Mouse (Mus musculus): ENCODE data around the gene Cfap43.

The Cfap43 gene

DNA sequence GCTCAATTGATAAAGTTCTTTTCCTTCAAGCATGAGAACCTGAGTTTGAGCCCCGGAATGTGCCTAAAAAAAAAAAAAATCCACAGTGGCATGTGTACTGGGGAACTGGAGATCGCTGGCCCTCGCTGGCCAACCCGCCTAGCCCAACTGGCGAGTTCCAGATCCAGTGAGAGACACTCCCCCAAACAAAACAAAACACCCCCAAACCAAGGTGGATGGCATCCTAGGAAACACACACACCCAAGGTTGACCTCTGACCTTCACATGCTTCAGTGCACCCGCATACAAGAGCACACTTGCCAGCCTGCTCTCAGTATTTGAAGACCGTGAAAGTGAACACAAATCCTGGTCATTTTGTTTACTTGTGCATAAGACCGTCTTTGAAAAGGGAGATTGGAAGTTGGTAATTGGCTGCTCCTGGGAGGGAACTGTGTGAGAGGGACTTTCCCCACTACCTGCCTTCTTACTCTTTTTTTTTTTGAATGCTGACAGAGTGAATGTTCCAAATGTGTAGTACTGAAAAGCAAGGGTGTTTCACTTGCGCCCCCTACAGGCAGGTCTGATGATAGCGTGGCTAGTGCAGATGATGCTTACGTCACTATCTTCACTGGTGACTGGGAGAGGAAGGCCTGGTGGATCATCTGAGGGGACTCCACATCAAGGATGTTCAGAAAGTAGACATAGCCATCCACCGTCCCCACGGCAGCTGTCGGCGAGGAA, 123.9 kb downstream of the Cfap43 start:
- DNase-seq (ENCODE audit: low spot score), result peak; percentile 51

- no peak for DNase-seq (ENCODE audit: low spot score)
These were observed 124.8 kb downstream of the Cfap43 start for GRCm38 (mm10) chr19:47794331-47794730.

GRCm38 (mm10) chr19:47790316-47791020, 128.6 kb downstream of the Cfap43 start:
- no peak for DNase-seq (ENCODE audit: low spot score)

- DNase-seq (ENCODE audit: low spot score), result no peak
These were observed 135.2 kb downstream of the Cfap43 start for GRCm38 (mm10) chr19:47783898-47784297.

DNA sequence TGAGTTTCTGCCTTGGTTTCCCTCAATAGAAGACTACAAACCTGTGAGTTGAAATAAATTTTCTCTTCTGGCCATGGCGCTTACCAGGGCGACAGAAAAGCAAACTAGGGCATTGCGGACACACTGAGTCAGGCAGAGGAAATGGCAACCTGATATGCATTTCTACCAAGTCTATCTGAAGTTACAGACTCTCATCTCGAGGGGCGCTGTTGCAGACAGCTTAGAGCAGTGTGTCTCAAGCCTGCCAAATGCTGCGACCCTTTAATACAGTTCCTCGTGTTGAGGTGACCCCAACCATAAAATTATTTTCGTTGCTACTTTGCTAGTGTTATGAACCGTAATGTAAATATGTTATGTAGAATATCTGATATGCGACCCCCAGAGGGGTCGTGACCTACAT, 138.1 kb downstream of the Cfap43 start:
- no peak for DNase-seq (ENCODE audit: low spot score)

- DNase-seq (ENCODE audit: low spot score), result no peak
These were observed 138.9 kb downstream of the Cfap43 start for GRCm38 (mm10) chr19:47780145-47780544.

DNA sequence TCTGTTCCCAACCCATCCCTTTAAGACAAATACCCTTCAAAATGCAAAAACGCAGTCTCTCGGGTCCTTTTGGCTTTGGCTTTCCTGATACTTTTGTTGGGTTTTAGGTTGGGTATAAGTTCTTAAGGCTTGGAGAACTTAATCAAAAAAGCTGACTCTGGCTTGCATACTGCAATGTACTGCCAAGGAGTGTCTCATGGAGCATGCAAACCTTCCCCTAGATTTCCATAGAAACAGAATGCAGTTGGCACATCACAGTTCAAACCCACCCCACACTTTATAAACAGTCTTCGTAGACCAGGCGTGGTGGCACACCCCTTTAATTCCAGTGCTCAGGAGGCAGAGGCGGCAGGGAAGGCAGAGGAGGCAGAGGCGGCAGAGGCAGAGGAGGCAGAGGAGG, 141.2 kb downstream of the Cfap43 start:
- no peak for DNase-seq (ENCODE audit: low spot score)

- DNase-seq (ENCODE audit: low spot score), result peak; percentile 4
These were observed 163.5 kb downstream of the Cfap43 start for GRCm38 (mm10) chr19:47755625-47756024.

- DNase-seq (ENCODE audit: low spot score), result no peak
These were observed 164.2 kb downstream of the Cfap43 start for GRCm38 (mm10) chr19:47754931-47755330.

DNA sequence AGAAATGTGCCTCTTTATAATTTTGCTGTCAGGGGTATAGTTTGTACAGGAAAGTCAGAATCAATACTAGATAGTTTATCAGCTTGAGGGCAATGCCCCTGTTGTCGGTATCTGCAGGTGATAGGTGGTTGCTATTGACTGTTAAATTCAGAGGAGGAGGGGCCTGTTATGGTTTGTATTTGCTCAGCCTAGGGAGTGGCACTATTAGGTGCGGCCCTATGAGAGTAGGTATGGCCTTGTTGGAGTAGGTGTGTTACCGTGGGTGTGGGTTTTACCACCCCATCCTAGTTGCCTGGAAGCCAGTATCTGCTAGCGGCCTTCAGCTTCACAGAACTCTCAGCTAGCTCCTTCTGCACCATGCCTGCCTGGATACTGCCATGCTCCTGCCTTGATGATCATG, 165.2 kb downstream of the Cfap43 start:
- DNase-seq (ENCODE audit: low spot score), result no peak

DNA sequence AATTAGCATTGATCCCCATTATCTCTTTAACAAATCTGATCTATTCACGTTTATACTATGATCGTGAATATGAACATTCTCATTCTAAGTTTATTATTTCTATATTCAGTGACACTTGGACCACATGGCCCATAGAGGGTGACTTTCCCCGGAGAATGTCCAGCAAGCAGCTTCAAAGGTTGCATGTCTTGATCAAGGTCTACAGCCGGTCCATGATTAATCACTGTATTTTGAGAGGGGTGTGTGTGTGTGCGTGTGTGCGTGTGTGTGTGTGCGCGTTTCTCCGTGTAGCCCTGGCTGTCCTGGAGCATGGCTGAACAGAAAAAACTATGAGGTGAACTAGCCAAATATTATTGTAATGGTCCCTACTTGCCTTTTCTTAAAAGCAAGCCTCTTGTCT, 166.6 kb downstream of the Cfap43 start:
- no peak for DNase-seq (ENCODE audit: low spot score)

DNA sequence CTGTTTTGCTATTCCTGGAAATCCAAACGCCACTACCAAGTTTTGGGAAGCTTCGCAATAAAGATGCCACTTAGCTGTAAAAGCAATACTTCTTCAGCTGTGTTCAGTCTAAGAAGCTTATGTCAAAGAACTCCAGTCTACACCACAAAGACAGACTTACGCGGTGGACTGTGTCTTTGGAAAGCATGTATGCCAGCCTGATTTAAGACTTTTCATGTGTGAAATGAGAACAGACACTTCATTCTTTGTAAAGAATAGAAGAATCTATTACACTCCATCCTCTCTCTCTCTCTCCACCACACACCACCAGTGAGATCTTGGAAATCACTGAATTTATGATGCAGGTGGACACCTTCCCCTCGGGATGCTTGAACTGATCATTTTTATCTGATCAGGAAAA, 168.7 kb downstream of the Cfap43 start:
- no peak for DNase-seq (ENCODE audit: low spot score)

GRCm38 (mm10) chr19:47748950-47749349, 170.1 kb downstream of the Cfap43 start:
- DNase-seq (ENCODE audit: low spot score), result no peak

GRCm38 (mm10) chr19:47747072-47747471, 172.0 kb downstream of the Cfap43 start:
- no peak for DNase-seq (ENCODE audit: low spot score)

DNA sequence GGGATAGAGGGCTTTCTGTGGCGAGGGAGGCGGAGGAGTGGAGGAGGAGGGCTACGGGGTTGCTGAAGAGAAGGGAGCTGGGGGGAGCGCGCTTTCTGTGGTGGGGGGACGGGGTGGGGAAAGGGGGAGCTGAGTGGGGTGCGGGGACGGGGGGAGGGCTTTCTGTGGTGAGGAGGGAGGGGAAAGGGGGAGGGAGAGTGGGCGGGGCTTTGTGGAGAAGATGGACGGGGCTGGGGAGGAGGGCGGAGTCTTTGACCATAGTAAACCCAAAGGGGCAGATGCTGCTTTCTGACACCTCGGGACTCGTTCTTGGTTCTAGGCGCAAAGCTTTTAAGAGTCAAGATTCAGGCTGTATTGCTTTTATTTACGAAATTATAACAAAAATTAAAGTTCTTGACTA, 187.2 kb downstream of the Cfap43 start:
- DNase-seq (ENCODE audit: low spot score), result peak; percentile 34

DNA sequence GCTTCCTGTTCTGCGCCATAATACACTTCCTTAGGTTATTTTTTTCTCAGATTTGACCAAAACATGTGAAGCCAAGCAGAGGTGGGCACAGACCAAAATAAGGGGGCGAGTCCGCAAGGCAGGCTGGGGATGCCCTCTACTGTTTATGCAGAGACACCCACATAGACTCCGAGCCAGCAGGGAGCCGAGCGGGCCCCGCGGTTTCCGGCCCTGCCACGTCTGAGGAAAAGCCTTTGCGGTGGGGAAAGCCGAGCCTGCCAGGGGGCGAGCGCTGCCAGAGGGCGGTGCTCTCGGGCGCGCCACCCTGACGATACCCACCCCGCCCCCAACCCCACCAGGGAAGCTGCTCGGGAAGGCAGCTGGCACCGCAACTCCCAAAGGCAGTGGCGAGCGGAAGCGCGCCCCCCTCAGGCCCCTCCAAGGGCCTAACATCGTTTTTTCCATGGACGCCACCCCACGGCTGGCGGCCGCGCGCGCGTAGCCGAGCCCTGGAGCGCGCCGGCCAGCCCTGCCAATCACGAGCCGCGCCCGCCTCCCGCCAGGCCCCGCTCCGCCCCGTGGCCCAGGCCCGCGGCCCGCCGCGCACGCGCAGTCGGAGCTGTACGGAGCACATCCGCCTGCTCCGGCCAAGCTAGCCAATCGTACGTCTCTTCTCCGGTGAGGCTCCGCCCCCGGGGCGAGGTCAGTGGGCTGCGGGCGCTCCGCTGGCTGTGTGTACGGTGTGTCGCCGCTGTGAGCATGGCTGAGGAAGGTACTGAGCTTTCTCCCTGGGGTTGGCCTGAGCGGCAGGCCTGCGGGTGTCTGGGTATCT, 187.8 kb downstream of the Cfap43 start, which contains the start of gene Sfr1:
Gene Sfr1, plus strand, starts transcription at position 612 of the 811 bp plus-strand sequence.
- DNase-seq (ENCODE audit: low spot score), result peak; percentile 99

DNA sequence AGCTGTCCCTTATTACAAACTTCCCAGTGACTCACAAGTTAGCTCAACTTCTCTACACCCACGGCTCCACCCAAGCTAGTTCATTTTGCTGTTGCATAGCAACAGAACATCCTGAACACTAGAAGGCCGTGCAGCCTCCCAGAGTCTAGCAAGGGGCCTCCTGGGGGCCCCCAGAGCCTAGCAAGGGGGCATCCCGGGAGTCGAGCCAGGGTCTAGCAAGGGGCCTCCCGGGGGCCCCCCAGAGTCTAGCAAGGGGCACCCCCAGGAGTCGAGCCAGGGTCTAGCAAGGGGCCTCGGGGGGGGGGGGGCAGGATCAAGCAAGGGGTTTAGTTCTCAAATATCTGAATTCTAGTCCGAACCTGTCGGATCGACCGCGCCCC, 188.4 kb downstream of the Cfap43 start:
- DNase-seq (ENCODE audit: low spot score), result peak; percentile 53

- DNase-seq (ENCODE audit: low spot score), result no peak
These were observed 193.4 kb downstream of the Cfap43 start for GRCm38 (mm10) chr19:47725643-47726140.

DNA sequence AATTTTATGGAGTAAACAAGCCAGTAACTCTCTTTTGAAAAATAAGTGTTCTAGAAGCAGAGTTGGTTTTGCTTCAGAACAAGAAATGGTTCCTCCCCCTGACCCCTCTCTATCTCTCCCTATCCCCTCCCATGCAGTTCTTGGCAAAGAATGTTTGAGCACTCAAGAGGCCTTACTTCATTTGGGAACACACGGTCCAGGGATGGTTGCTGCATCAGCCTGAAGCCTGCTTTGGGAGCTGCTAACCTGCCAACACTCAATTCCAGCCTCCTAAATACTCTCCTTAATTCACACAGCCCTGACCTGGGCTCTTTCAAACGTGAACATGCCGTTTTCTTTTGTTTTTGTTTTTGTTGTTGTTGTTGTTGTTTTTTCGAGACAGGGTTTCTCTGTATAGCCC, 194.2 kb downstream of the Cfap43 start:
- DNase-seq (ENCODE audit: low spot score), result no peak

DNA sequence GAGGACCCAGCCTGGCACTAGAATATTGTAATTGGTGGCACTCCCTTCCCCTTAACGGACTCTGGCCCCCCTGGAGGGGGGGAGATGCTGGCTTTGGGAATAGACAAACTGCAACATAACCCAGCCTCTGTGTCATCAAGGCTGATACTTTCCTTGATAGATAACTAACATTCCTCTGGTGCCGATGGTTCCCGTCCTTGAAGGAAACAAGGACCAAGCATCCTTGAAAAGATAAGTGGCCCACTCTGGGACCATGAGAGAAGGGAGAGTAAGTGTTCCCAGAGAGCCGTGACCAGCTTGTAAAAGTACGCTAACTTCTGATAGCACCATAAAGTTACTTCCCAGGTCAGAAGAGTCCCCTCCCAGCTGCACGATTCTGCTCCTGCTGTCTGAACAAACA, 196.6 kb downstream of the Cfap43 start:
- DNase-seq (ENCODE audit: low spot score), result no peak

- no peak for DNase-seq (ENCODE audit: low spot score)
These were observed 199.9 kb downstream of the Cfap43 start for GRCm38 (mm10) chr19:47719147-47719546.

DNA sequence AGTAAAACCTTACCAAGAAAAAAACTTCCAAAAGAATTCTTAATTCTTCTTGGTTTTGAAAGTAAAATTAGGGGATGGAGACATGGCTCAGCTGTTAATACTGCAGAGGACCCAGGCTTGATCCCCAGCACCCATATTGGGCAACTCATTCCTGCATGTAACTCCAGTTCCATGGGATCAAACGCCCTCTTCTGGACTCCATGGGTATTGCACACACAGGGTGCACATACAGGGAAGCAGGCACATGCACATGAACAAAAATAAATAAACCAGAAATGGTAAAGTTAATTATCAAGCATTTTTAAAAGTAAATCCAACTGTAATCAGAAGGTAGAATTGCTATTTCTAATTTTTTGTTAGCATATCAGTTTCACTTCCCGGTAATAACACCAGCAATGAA, 202.9 kb downstream of the Cfap43 start:
- no peak for DNase-seq (ENCODE audit: low spot score)

DNA sequence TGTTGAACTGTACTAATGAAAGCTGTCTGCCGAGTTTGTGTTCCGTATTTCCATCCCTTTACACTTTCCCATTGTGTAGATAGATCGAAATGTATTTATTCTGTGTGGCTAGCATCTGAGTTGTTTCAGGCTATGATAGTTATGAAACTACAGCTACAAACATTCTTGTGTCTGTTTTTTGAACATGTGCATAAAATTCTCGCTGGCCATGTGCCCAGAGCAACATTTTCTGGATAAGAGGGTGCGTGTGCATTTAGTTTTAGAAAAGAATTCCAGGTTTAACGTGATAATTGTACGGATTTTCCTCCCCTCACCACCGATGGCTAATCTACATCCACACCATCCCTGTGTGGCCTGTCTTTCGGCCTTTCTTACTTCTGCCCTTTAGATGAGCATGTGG, 205.6 kb downstream of the Cfap43 start:
- no peak for DNase-seq (ENCODE audit: low spot score)

All from ovary, postnatal 14 days (tissue).